Mouse (Mus musculus) liver, postnatal 0 days (tissue): ENCODE results near the gene Gadd45gip1. TPM values are rescaled to one million over a fixed set of nuclear protein-coding genes. Genes with fewer than 3 reads are reported as not detected.

Experiments
- ATAC-seq: fragments of 200-750 bp; cut with Nextera tagmentation; 2 replicates; pipeline ENCODE4 v1.8.0; 2017; ENCODE audit warnings: mild to moderate bottlenecking, moderate library complexity
- DNase-seq: peaks from one replicate; pipeline ENCODE4 v3.0.0-alpha.2; 2016
- H3K27ac ChIP-seq: fragments of 300-500 bp; sonication (generic); 2 replicates; pipeline ENCODE4 v1.5.1; 2014; ENCODE audit warnings: antibody characterized with exemption, moderate library complexity, mild to moderate bottlenecking, low read depth
- H3K27me3 ChIP-seq: fragments of 300-500 bp; sonication (generic); 2 replicates; pipeline ENCODE4 v1.6.1; 2014; ENCODE audit warnings: low read length, control low read depth, mixed read lengths; ENCODE audit not compliant: insufficient read depth
- H3K36me3 ChIP-seq: fragments of 300-500 bp; sonication (generic); replicated peaks from 2 replicates; pipeline ENCODE4 v1.6.1; 2014; ENCODE audit warnings: mild to moderate bottlenecking, control low read depth, low read length, moderate library complexity, mixed read lengths; ENCODE audit not compliant: insufficient read depth
- H3K4me1 ChIP-seq: fragments of 300-500 bp; sonication (generic); 2 replicates; pipeline ENCODE4 v1.6.1; 2014; ENCODE audit warnings: antibody characterized with exemption, mild to moderate bottlenecking, control low read depth; ENCODE audit not compliant: insufficient read depth
- H3K4me2 ChIP-seq: fragments of 300-500 bp; sonication (generic); 2 replicates; pipeline ENCODE4 v1.6.1; 2014; ENCODE audit warnings: low read depth, mild to moderate bottlenecking, low read length, moderate library complexity, mixed read lengths
- H3K4me3 ChIP-seq: fragments of 300-500 bp; sonication (generic); 2 replicates; pipeline ENCODE4 v1.5.1; 2014; ENCODE audit warnings: low read depth, low read length
- H3K9ac ChIP-seq: fragments of 300-500 bp; sonication (generic); replicated peaks from 2 replicates; pipeline ENCODE4 v1.6.1; 2014; ENCODE audit warnings: mild to moderate bottlenecking, moderate library complexity
- H3K9me3 ChIP-seq: fragments of 300-500 bp; sonication (generic); 2 replicates; pipeline ENCODE4 v1.6.1; 2016; ENCODE audit warnings: mild to moderate bottlenecking, control low read depth, low read length, mixed read lengths
- CTCF ChIP-seq: sonication (generic); IDR thresholded peaks from 2 replicates; pipeline ENCODE4 v1.5.1; 2016; ENCODE audit warnings: antibody characterized with exemption, low read depth
- EP300 ChIP-seq: IDR thresholded peaks from 2 replicates; pipeline ENCODE4 v1.6.1; 2016; ENCODE audit warnings: antibody characterized with exemption, low read depth, mild to moderate bottlenecking
- WGBS: fragments of 180-500 bp; shearing (Covaris S2); extraction: QIAGEN DNeasy Blood & Tissue Kit; methylation state at CpG from one replicate; pipeline ENCODE4 v1.1.7; 2014; ENCODE audit not compliant: insufficient replicate concordance; 5-methylcytosine and 5-hydroxymethylcytosine counted together
- polyA plus RNA-seq: library from polyadenylated mRNA; unstranded; fragments of >200 nt; fragmentation: Nextera tagmentation; extraction: Ambion mirVana; gene quantifications from 2 replicates; pipeline ENCODE4 v1.2.1, GENCODE M21; 2015

The Gadd45gip1 gene
- polyA plus RNA-seq, 1 experiment from 2014 or later: 31.9 TPM

DNA sequence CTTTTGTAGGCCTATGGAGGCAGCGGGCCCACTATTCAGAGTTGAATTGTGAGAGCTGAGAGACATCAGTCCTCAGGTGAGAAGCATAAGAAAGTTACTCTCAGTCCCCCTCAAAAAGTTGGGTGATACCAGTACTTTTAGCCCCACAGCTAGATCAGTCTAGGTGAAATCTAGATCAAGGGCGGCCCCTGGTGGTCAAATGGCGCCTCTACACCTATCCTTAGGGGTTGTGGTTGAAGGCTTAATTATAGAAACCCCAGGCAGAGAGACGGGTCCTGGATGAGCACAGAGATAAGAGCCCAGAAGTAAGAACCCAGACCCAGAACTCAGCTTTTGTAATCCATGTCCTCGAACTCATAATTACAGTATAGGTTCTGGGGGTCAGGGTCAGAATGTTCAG, 18.3 kb upstream of the Gadd45gip1 start:
- ATAC-seq (no peak), DNase-seq (peak; percentile 88)
- no peak overlapping the region for H3K27ac ChIP-seq
- no peak overlapping the region for H3K4me3 ChIP-seq
- H3K27me3 ChIP-seq: peaks cover 14% of the 10 kb centered on the region
- no peaks in the 10 kb centered on the region for H3K9me3 ChIP-seq
- 2% methylated on average over 5 of the region's 5 CpGs for WGBS
- TF ChIP-seq CTCF (peak; percentile 94), EP300 (no peak)
- no peak overlapping the region for H3K9ac ChIP-seq
- peaks cover 15% of the 10 kb centered on the region for H3K4me1 ChIP-seq
- no peak overlapping the region for H3K4me2 ChIP-seq
- H3K36me3 ChIP-seq: no peaks in the 10 kb centered on the region

DNA sequence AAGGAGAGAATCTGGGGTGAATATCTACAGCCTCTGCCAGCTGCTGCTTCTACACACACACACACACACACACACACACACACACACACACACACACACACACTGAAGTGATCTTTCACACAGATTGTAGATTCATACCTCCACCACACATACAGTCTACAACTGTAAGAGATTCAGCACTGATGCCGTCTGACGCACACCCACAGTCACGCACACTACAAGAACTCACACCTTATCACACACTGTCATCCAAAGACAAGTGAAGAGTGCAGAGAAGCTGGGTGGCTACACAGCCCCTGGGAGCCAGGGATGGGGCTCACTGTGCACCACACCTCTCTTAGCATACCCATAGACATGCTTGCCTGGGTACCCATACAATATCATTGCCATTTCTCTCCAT, 17.5 kb upstream of the Gadd45gip1 start:
- peaks cover 14% of the 10 kb centered on the region for H3K27me3 ChIP-seq
- DNase-seq (no peak), ATAC-seq (no peak)
- no peak overlapping the region for H3K27ac ChIP-seq
- no peaks in the 10 kb centered on the region for H3K36me3 ChIP-seq
- H3K4me1 ChIP-seq: peaks cover 15% of the 10 kb centered on the region
- no peak overlapping the region for H3K4me2 ChIP-seq
- TF ChIP-seq EP300 (no peak), CTCF (no peak)
- 57% methylated on average over 3 of the region's 3 CpGs for WGBS
- H3K9ac ChIP-seq: no peak overlapping the region
- H3K9me3 ChIP-seq: no peaks in the 10 kb centered on the region
- no peak overlapping the region for H3K4me3 ChIP-seq

DNA sequence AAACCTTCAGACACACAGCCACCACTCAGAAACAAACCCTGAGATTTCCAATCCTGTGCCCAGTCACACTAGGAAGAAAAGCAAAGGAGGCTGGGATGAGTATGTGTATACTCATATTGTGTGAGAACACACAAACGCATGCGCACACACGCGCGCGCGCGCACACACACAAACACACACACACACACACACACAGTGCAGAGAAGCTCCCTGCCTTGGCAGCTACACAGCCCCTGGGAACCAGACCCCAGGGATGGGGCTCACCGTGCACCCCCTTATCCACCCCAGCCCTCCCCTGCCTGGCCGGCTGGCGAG, 17.1 kb upstream of the Gadd45gip1 start:
- H3K9me3 ChIP-seq: no peaks in the 10 kb centered on the region
- H3K27ac ChIP-seq: no peak overlapping the region
- no peak overlapping the region for H3K9ac ChIP-seq
- H3K4me2 ChIP-seq: no peak overlapping the region
- H3K4me3 ChIP-seq: no peak overlapping the region
- H3K27me3 ChIP-seq: peaks cover 14% of the 10 kb centered on the region
- ATAC-seq (no peak), DNase-seq (no peak)
- no peaks in the 10 kb centered on the region for H3K36me3 ChIP-seq
- WGBS: 92% methylated on average over 11 of the region's 11 CpGs
- H3K4me1 ChIP-seq: peaks cover 15% of the 10 kb centered on the region
- no peak for TF ChIP-seq CTCF
- no peak for TF ChIP-seq EP300

DNA sequence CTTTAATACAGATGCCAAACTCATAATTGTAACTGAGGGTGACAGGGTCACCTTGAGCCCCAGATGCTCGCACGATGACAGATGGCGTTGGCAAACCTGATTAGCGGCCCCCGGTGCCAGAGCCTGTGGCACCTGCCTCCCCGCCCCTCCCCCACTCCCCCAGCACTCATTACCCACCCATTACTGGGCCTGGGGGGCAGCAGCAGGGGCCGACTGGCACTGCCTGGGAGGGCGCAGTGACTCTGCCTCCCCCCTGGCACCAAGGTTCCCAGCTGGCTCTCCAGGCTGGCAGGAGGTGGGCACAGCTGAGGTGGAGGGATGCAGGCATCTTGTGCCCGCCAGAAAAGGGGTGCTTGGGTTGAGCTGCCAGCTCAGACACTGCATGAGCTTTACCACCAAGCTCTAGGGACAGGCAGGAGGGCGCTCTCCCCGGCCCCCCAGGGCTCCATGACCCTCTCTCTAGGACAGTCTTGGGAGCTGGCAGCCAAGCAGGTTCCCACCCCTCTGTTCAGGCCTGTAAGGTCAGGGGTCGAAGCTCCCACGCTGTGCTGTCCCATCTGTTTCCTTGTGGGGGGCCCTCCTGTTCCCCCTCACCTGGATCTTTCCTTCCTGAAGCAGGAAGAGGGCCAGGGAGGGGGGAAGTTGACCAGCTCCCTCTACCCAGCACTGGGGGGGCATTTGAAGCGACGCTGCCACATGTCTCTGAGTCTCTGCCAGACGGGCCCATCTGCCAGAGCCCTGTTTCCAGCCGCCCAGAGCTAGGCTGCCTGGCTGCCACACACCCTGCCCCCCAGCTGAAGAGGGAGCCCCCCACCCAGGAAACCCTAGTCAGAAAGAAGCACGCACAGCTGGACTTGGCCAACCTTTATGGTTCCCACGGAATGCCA, 16.5 kb upstream of the Gadd45gip1 start:
- no peak overlapping the region for H3K4me3 ChIP-seq
- H3K27ac ChIP-seq: no peak overlapping the region
- DNase-seq: no peak
- peaks cover 15% of the 10 kb centered on the region for H3K4me1 ChIP-seq
- H3K4me2 ChIP-seq: peak overlapping the region; percentile 23; the same call in 1 of the 2 replicates
- H3K9me3 ChIP-seq: no peaks in the 10 kb centered on the region
- H3K27me3 ChIP-seq: peaks cover 14% of the 10 kb centered on the region
- 43% methylated on average over 18 of the region's 19 CpGs for WGBS
- ATAC-seq: peak; percentile 1; the same call in 1 of the 2 replicates
- H3K9ac ChIP-seq: no peak overlapping the region
- no peak for TF ChIP-seq CTCF
- no peak for TF ChIP-seq EP300
- H3K36me3 ChIP-seq: no peaks in the 10 kb centered on the region

DNA sequence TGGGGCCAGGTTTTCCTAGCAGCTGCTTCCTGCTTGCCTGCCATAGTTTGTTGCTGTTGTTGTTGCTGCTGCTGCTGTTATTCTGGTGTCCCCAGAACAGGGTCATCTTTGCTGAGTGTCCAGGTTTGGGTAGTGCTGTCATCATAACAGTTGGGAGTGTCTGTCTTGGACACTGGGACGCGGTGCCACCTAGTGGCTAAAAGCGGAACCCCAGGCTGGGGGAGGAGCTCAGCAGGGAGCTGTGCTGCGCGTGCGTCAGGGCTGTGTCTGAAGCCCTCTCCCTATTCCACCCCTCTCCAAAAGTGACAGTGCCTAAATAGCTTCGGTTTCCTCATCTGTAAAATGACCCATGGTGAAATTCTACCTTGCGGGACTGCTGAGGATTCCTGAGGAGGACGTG, 15.8 kb upstream of the Gadd45gip1 start:
- peak overlapping the region; percentile 23; the same call in 1 of the 2 replicates for H3K4me2 ChIP-seq
- peak; percentile 88 for ATAC-seq
- H3K4me3 ChIP-seq: no peak overlapping the region

DNA sequence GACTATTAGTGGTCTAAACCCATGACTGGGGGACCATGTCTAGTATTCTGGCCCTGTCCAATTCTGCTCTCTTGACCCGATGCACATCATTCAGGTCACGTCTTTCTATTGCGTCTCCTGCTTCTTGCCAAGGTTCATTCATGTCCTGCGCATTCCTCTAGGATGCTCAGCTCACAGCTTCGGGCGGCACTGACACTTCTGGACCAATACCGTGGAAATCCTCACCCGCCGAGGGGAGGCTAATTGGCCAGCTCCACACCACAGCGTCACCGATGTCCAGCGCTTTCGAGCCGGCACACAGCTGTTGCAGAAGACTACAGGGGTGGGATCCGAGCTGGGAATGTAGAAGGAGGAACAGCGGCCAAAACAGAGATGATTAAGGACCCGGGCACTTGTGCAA, 15.2 kb upstream of the Gadd45gip1 start:
- H3K27me3 ChIP-seq: peaks cover 12% of the 10 kb centered on the region
- no peak overlapping the region for H3K4me2 ChIP-seq
- no peaks in the 10 kb centered on the region for H3K9me3 ChIP-seq
- H3K36me3 ChIP-seq: no peaks in the 10 kb centered on the region
- WGBS: 79% methylated on average over 17 of the region's 17 CpGs
- H3K4me3 ChIP-seq: no peak overlapping the region
- no peak overlapping the region for H3K9ac ChIP-seq
- ATAC-seq: no peak
- DNase-seq: no peak
- no peak overlapping the region for H3K27ac ChIP-seq
- peaks cover 10% of the 10 kb centered on the region for H3K4me1 ChIP-seq
- TF ChIP-seq EP300: no peak
- no peak for TF ChIP-seq CTCF

More for the DNA sequence above, 15.8 kb upstream of the Gadd45gip1 start:
- H3K27me3 ChIP-seq: peaks cover 14% of the 10 kb centered on the region
- no peak for TF ChIP-seq EP300
- peak; percentile 99 for TF ChIP-seq CTCF
- DNase-seq: peak; percentile 98
- H3K9ac ChIP-seq: no peak overlapping the region
- 7% methylated on average over 9 of the region's 9 CpGs for WGBS
- H3K36me3 ChIP-seq: no peaks in the 10 kb centered on the region
- no peaks in the 10 kb centered on the region for H3K9me3 ChIP-seq
- no peak overlapping the region for H3K27ac ChIP-seq
- H3K4me1 ChIP-seq: peaks cover 15% of the 10 kb centered on the region

DNA sequence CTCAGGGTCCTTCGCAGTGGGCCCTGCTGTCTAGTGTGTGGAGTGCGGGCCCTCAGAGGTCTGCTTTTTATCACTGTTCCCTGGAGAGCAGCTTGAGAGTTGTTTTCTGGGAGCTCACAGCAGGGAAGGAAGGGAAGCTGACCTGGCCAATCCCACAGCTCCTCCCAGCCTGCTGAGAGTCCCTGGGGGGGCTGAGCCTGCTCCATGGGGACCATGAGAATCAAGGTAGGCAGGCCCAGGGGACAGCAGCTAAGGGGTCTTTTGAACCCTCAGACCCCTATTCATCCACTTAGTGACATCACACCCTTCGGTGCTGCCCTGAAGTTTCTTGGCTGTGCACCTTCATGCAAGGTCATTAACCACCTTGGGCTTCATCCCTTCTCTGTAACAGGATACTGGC, 8.6 kb upstream of the Gadd45gip1 start, which contains the start of gene Dand5:
Dand5 (minus strand) TSS at position 101 of the 400 bp plus-strand sequence.
- WGBS: 78% methylated on average over 3 of the region's 3 CpGs
- Histone ChIP-seq H3K4me2 (0 out of 2 replicates have a peak within 1 kb of the TSS, but pooled peaks have one; percentile 6), H3K27ac (no peak within 1 kb of the TSS), H3K27me3 (no peaks in the 10 kb centered on the region), H3K9me3 (no peaks in the 10 kb centered on the region), H3K9ac (no peak within 1 kb of the TSS), H3K4me1 (peaks cover 5% of the 10 kb centered on the region; the same call in 1 of the 2 replicates), H3K36me3 (no peaks in the 10 kb centered on the region), H3K4me3 (no peak within 1 kb of the TSS)
- ATAC-seq: no peak
- no peak for DNase-seq
- no peak for TF ChIP-seq EP300
- TF ChIP-seq CTCF: no peak
